Mouse (Mus musculus): ENCODE data around the gene Mmgt2. TPM values are rescaled to one million over a fixed set of nuclear protein-coding genes. Genes with fewer than 3 reads are reported as not detected.

Mmgt2 gene
- polyA plus RNA-seq, 1 experiment from 2014 or later = 57.4 TPM

DNA sequence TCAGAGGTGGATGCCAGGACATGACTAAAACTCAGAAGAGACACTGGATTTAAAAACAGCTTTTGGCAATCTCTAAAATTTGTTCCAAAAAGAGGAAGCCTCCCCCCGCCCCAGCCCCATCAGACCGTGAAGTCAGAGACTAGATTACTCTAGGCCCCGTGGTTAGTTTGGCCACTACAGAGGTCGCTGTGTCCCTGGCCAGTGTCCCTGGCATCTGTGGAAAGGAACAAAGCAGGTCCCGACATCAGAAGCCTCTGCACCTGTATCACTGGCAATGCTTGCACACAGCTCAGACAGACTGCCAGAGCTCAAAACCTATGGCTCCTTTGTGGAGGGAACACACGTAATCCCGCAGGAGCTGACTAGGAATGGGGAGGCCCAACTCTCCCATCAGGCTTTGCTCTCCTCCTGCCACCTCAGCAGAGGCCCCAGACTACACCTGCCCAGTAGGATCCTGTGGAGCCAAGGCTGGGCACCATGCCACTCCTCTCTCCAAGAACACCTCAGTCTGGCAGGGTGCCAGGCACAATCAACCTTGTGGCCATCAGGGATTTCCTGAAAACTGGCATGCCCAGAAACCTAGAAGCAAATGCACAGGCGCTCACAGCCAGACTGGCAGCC lies 5.3 kb upstream of the Mmgt2 start:
- H3K9me3 ChIP-seq (ENCODE audit: control insufficient read depth, low read length) = no peaks in the 10 kb centered on the region
- DNase-seq (ENCODE audit: low spot score) (no peak), ATAC-seq (replicated peaks; ENCODE audit: low FRiP score, low TSS enrichment, low read depth) (no peak)
- H3K36me3 ChIP-seq (ENCODE audit: control insufficient read depth, insufficient read depth, low read length) = no peaks in the 10 kb centered on the region; the same call in 1 of the 2 replicates
- 82% methylated on average over 8 of the region's 8 CpGs for whole genome bisulfite sequencing
- H3K9ac ChIP-seq (ENCODE audit: low read length) = no peak overlapping the region
- H3K4me2 ChIP-seq (ENCODE audit: low read length) = no peak overlapping the region
- no peak overlapping the region for H3K4me3 ChIP-seq (ENCODE audit: low read depth, low read length)
- H3K27me3 ChIP-seq (replicated peaks; ENCODE audit: control insufficient read depth, insufficient read depth, low read length) = no peaks in the 10 kb centered on the region
- peaks cover 32% of the 10 kb centered on the region for H3K4me1 ChIP-seq (replicated peaks; ENCODE audit: control insufficient read depth, insufficient read depth, low read length)
- no peak overlapping the region for H3K27ac ChIP-seq (ENCODE audit: low read depth)

DNA sequence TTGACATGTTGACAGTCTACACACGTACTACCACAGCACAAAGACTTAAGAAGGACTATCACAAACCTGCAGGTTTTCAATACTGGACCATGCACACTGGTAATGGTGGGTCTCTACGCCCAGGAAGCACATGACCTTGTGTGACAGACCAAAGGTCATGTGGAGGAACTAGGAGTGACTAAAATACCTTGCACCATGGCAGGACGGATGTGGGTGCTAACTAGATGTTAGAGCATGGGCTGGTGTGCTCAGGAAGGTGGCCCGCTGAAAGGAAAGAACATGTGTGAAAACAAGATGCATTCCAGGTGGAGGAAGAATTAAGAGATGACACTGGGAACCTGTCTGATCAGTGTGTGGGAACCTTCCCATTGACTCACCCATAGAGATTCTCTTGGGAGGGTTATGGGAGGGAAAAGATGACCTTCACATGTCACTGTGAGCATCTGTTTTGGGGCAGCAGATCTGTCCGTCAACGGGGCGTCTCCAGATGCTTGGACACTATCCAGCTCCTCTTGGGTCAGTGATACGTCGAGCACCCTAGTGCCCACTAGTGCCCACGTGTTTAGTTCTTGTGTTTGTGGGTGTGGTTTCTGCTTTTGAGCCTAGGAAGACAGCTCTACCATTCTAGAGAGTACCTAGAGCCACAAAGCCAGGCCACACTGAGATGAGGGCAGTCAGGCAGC lies 4.6 kb upstream of the Mmgt2 start:
- Histone ChIP-seq H3K27ac (ENCODE audit: low read depth) (no peak overlapping the region), H3K9me3 (ENCODE audit: control insufficient read depth, low read length) (no peaks in the 10 kb centered on the region), H3K9ac (ENCODE audit: low read length) (no peak overlapping the region), H3K4me1 (replicated peaks; ENCODE audit: control insufficient read depth, insufficient read depth, low read length) (peaks cover 32% of the 10 kb centered on the region), H3K36me3 (ENCODE audit: control insufficient read depth, insufficient read depth, low read length) (no peaks in the 10 kb centered on the region; the same call in 1 of the 2 replicates), H3K27me3 (replicated peaks; ENCODE audit: control insufficient read depth, insufficient read depth, low read length) (no peaks in the 10 kb centered on the region), H3K4me2 (ENCODE audit: low read length) (no peak overlapping the region), H3K4me3 (ENCODE audit: low read depth, low read length) (no peak overlapping the region)
- DNase-seq (ENCODE audit: low spot score) = no peak
- no peak for ATAC-seq (replicated peaks; ENCODE audit: low FRiP score, low TSS enrichment, low read depth)
- 85% methylated on average over 10 of the region's 10 CpGs for WGBS

DNA sequence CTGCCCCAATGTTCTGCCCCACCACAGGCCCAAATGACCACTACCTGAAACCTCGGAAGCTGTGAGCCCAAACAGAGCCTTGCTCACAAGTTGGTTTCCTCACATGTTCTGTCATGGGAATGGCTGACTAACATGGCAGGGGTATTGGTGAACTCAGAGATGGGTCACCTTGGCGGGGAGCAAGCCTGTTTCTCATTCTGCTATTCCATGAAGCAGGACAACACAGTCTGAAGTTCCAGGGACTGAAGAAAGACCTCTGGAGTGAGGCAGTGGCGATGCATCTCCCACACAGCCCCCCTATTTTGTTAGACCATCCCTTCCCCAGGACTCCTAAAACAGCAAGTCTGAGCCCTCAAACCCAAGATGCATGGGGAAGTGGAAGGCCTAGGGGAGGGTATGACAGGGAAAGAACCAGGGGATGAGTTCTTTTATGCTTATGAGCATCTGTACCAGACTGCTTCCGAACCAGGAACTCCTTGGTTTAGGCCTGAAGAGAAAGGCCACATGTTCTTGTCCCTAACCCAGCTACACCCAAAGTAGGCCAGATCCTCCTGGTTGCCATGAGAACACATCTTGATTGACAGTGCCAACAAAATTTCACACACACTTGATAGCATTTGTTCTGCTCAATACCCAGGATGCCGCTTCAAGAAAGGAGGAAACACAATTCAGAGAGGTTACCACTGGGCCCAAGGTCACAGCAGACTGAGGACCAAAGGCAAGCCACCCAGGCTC lies 3.7 kb upstream of the Mmgt2 start:
- H3K9ac ChIP-seq (ENCODE audit: low read length) = no peak overlapping the region
- H3K4me1 ChIP-seq (replicated peaks; ENCODE audit: control insufficient read depth, insufficient read depth, low read length) = peaks cover 32% of the 10 kb centered on the region
- DNase-seq (ENCODE audit: low spot score) (no peak), ATAC-seq (replicated peaks; ENCODE audit: low FRiP score, low TSS enrichment, low read depth) (no peak)
- H3K27ac ChIP-seq (ENCODE audit: low read depth) = no peak overlapping the region
- no peak overlapping the region for H3K4me2 ChIP-seq (ENCODE audit: low read length)
- H3K36me3 ChIP-seq (ENCODE audit: control insufficient read depth, insufficient read depth, low read length) = no peaks in the 10 kb centered on the region; the same call in 1 of the 2 replicates
- no peaks in the 10 kb centered on the region for H3K27me3 ChIP-seq (replicated peaks; ENCODE audit: control insufficient read depth, insufficient read depth, low read length)
- no peak overlapping the region for H3K4me3 ChIP-seq (ENCODE audit: low read depth, low read length)
- no peaks in the 10 kb centered on the region for H3K9me3 ChIP-seq (ENCODE audit: control insufficient read depth, low read length)
- WGBS = 93% methylated on average over 5 of the region's 5 CpGs

DNA sequence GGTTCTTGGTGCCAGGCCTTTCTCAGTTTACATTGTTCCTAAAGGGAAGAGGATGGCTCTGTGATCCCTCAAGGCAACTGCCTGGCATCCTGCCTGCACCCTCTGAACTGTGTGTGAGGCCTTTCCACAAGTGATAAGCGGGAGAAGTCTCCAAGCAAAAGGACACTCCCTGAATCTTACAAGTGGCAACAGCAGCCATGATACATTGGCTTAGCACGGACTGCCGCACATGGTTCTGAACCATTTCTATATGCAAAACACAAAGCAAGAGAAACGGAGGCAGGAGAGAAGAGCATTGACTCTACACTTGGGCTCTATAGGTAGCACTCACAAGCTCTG lies 3.2 kb upstream of the Mmgt2 start:
- ATAC-seq (replicated peaks; ENCODE audit: low FRiP score, low TSS enrichment, low read depth) = no peak
- H3K27ac ChIP-seq (ENCODE audit: low read depth) = peak overlapping the region; percentile 43; the same call in 1 of the 2 replicates
- no peaks in the 10 kb centered on the region for H3K27me3 ChIP-seq (replicated peaks; ENCODE audit: control insufficient read depth, insufficient read depth, low read length)
- H3K9ac ChIP-seq (ENCODE audit: low read length) = no peak overlapping the region
- H3K9me3 ChIP-seq (ENCODE audit: control insufficient read depth, low read length) = no peaks in the 10 kb centered on the region
- DNase-seq (ENCODE audit: low spot score) = no peak
- 80% methylated on average over 4 of the region's 4 CpGs for WGBS
- peak overlapping the region; percentile 91 for H3K4me2 ChIP-seq (ENCODE audit: low read length)
- H3K4me1 ChIP-seq (replicated peaks; ENCODE audit: control insufficient read depth, insufficient read depth, low read length) = peaks cover 32% of the 10 kb centered on the region
- no peaks in the 10 kb centered on the region for H3K36me3 ChIP-seq (ENCODE audit: control insufficient read depth, insufficient read depth, low read length)
- H3K4me3 ChIP-seq (ENCODE audit: low read depth, low read length) = 0 out of 2 replicates have a peak overlapping the region, but pooled peaks have one; percentile 15

DNA sequence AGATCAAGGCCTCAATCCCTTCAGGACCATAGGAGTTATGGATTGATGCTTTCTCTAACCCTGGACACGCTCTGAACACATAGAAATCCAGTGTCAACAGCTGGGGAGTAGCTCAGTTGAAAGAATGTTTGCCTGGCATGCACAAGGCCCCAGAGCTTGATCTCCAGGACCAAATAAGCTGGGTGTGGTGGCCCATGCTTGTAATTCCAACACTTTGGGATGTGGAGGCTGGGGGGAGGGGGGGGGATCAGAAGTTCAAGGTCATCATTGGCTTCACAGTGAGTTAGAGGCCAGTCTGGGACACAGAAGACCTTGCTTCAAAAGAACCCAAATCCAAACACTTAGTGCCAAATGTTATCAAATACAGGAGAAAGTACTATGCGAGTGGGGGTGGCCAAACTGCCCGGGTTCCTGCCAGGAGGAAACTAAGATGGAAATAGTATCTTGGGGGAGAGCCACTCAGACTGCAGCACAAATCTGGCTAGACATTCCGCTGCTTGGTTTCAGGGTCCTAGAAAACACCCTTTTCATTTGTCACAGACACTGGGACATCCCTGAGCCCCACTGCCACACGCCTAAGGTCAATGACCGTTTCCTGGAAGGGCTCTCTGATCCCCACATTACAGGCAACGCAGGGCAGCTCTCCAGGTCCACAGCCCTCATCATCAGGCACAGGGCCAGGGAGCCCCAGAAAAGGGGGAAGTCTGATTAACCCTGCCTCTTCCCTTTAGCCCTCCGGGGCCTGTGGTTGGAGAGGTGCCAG lies 2.6 kb upstream of the Mmgt2 start:
- Histone ChIP-seq H3K4me3 (ENCODE audit: low read depth, low read length) (peak overlapping the region; percentile 15), H3K9ac (ENCODE audit: low read length) (peak overlapping the region; percentile 3; the same call in 1 of the 2 replicates), H3K9me3 (ENCODE audit: control insufficient read depth, low read length) (no peaks in the 10 kb centered on the region), H3K4me2 (ENCODE audit: low read length) (peak overlapping the region; percentile 91), H3K27ac (ENCODE audit: low read depth) (peak overlapping the region; percentile 43; the same call in 1 of the 2 replicates), H3K27me3 (replicated peaks; ENCODE audit: control insufficient read depth, insufficient read depth, low read length) (no peaks in the 10 kb centered on the region), H3K4me1 (replicated peaks; ENCODE audit: control insufficient read depth, insufficient read depth, low read length) (peaks cover 32% of the 10 kb centered on the region), H3K36me3 (ENCODE audit: control insufficient read depth, insufficient read depth, low read length) (no peaks in the 10 kb centered on the region)
- ATAC-seq (replicated peaks; ENCODE audit: low FRiP score, low TSS enrichment, low read depth) (no peak), DNase-seq (ENCODE audit: low spot score) (peak; percentile 71)
- 26% methylated on average over 8 of the region's 8 CpGs for WGBS

DNA sequence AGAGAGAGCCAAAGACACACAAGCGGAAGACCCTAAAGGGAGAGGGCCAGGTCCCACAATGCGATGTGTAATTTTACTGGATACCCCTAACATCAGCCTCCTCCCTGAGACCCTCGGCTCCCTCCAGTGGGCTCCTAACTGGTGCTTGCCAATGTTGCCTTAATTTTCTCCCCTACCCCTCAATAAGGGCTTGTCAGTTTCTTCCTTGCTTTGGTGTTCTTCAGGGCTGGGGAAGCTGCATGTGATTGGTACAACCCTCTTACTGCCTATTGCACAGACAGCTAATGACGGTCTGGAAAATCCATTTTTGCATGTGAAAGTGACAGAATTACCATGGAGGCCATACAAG lies 2.0 kb upstream of the Mmgt2 start:
- peak overlapping the region; percentile 91 for H3K4me2 ChIP-seq (ENCODE audit: low read length)
- H3K9me3 ChIP-seq (ENCODE audit: control insufficient read depth, low read length) = no peaks in the 10 kb centered on the region
- WGBS = 39% methylated on average over 4 of the region's 4 CpGs
- no peak for ATAC-seq (replicated peaks; ENCODE audit: low FRiP score, low TSS enrichment, low read depth)
- H3K4me3 ChIP-seq (ENCODE audit: low read depth, low read length) = peak overlapping the region; percentile 15; the same call in 1 of the 2 replicates
- H3K27ac ChIP-seq (ENCODE audit: low read depth) = peak overlapping the region; percentile 43; the same call in 1 of the 2 replicates
- no peak for DNase-seq (ENCODE audit: low spot score)
- peaks cover 32% of the 10 kb centered on the region for H3K4me1 ChIP-seq (replicated peaks; ENCODE audit: control insufficient read depth, insufficient read depth, low read length)
- H3K9ac ChIP-seq (ENCODE audit: low read length) = peak overlapping the region; percentile 7; the same call in 1 of the 2 replicates
- H3K27me3 ChIP-seq (replicated peaks; ENCODE audit: control insufficient read depth, insufficient read depth, low read length) = no peaks in the 10 kb centered on the region
- no peaks in the 10 kb centered on the region for H3K36me3 ChIP-seq (ENCODE audit: control insufficient read depth, insufficient read depth, low read length)

DNA sequence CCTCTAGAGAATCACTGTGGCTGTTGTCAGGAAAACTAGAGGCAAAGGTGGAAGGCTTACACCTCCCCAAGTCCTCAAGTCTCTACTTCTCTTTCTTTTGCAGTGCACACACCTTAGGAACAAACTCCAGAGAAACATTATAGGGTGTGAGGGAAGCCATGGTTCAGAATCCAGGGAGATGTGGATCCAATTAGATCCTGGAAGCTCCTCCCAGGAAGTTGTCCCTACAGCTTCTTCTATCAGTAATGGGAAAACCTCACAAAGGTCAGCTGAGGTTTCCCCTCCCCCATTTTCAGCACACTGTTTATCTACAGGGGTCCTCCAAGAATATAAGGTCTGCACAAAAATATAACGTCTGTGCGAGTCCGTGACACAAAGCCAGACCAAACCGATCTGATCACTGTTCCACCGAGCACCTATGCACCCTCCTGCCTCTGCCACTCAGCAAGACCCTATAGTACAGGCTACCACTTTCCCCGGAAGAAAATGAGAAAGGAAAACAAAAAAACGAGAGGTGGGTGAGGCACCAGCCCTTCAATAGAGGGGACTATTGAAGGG lies 1.4 kb upstream of the Mmgt2 start:
- Histone ChIP-seq H3K4me3 (ENCODE audit: low read depth, low read length) (peak overlapping the region; percentile 67), H3K4me2 (ENCODE audit: low read length) (peak overlapping the region; percentile 91), H3K36me3 (ENCODE audit: control insufficient read depth, insufficient read depth, low read length) (no peaks in the 10 kb centered on the region), H3K4me1 (replicated peaks; ENCODE audit: control insufficient read depth, insufficient read depth, low read length) (peaks cover 32% of the 10 kb centered on the region), H3K27me3 (replicated peaks; ENCODE audit: control insufficient read depth, insufficient read depth, low read length) (no peaks in the 10 kb centered on the region), H3K9ac (ENCODE audit: low read length) (no peak overlapping the region), H3K9me3 (ENCODE audit: control insufficient read depth, low read length) (no peaks in the 10 kb centered on the region), H3K27ac (ENCODE audit: low read depth) (peak overlapping the region; percentile 43; the same call in 1 of the 2 replicates)
- no peak for ATAC-seq (replicated peaks; ENCODE audit: low FRiP score, low TSS enrichment, low read depth)
- DNase-seq (ENCODE audit: low spot score) = no peak
- 57% methylated on average over 7 of the region's 7 CpGs for WGBS
